Mouse (Mus musculus) stomach, embryonic 14.5 days (tissue): Measurements from ENCODE around the gene Bcan. TPM values are rescaled to one million over a fixed set of nuclear protein-coding genes. Genes with fewer than 3 reads are reported as not detected.

Source experiments
- ATAC-seq: fragments of 200-750 bp; cut with Nextera tagmentation; 2 replicates; pipeline ENCODE4 v1.8.0; 2017; ENCODE audit warnings: low read depth, moderate TSS enrichment; ENCODE audit not compliant: insufficient number of reproducible peaks, insufficient read depth, low FRiP score
- H3K27ac ChIP-seq: fragments of 300-500 bp; sonication (generic); 2 replicates; pipeline ENCODE4 v1.5.1; 2014; ENCODE audit warnings: mild to moderate bottlenecking, low read length, moderate library complexity, mixed read lengths
- H3K27me3 ChIP-seq: fragments of 300-500 bp; sonication (generic); 2 replicates; pipeline ENCODE4 v1.6.1; 2014; ENCODE audit warnings: low read length, control low read depth, mixed read lengths; ENCODE audit not compliant: control insufficient read depth, insufficient read depth
- H3K36me3 ChIP-seq: fragments of 300-500 bp; sonication (generic); 2 replicates; pipeline ENCODE4 v1.6.1; 2014; ENCODE audit warnings: mild to moderate bottlenecking, control low read depth, low read length, moderate library complexity, mixed read lengths; ENCODE audit not compliant: control insufficient read depth, insufficient read depth
- H3K4me1 ChIP-seq: fragments of 300-500 bp; sonication (generic); 2 replicates; pipeline ENCODE4 v1.6.1; 2014; ENCODE audit warnings: low read length, control low read depth, mixed read lengths; ENCODE audit not compliant: control insufficient read depth, insufficient read depth
- H3K4me2 ChIP-seq: fragments of 300-500 bp; sonication (generic); replicated peaks from 2 replicates; pipeline ENCODE4 v1.6.1; 2014; ENCODE audit warnings: low read depth, low read length, control low read depth
- H3K4me3 ChIP-seq: fragments of 300-500 bp; sonication (generic); 2 replicates; pipeline ENCODE4 v1.5.1; 2014; ENCODE audit warnings: low read depth, low read length, control low read depth
- H3K9ac ChIP-seq: fragments of 300-500 bp; sonication (generic); replicated peaks from 2 replicates; pipeline ENCODE4 v1.6.1; 2014; ENCODE audit warnings: low read depth, mild to moderate bottlenecking, control low read depth, low read length, moderate library complexity, mixed read lengths
- H3K9me3 ChIP-seq: fragments of 300-500 bp; sonication (generic); 2 replicates; pipeline ENCODE4 v1.6.1; 2016; ENCODE audit warnings: low read depth, low read length, control low read depth; ENCODE audit not compliant: control insufficient read depth
- WGBS: fragments of 180-500 bp; shearing (Covaris S2); extraction: QIAGEN DNeasy Blood & Tissue Kit; methylation state at CpG from one replicate; pipeline ENCODE4 v1.1.7; 2014; 5-methylcytosine and 5-hydroxymethylcytosine counted together
- polyA plus RNA-seq: library from polyadenylated mRNA; unstranded; fragments of >200 nt; fragmentation: Nextera tagmentation; extraction: Ambion mirVana; gene quantifications from 2 replicates; pipeline ENCODE4 v1.2.1, GENCODE M21; 2014

Gene Bcan
- polyA plus RNA-seq, 1 experiment from 2014 or later: 0.27 TPM

DNA sequence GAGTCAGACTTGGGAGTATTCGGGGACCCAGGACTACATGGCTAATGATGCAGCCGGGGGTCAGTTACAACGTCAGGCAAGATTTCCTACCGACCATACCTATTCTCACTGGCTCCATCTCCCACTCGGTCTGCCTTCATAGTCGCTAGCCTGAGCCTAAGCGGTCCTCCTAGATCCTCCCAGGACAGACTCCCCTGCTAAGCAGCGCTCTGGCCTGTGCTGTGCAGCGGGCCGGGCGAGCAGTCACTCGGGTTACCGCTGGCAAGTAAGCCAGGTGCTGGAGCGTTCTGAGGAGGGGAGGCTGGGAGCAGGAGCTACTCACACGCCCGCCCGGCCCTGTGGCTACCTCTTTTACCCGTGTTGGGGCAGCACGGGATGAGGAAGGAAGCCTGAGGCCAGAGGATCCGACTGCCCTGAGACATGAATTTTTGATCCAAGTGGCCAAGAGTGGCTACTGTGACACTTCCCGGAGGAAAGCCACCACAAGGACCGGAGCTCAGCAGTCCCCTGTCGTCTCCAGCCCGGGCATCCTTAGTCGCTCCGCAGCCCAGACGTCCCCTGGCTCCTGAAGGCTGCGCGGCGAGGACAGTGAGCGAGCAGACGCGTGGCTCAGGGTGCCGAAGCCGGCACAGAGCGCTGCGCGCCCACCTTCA, 661 bp downstream of the Bcan start:
- whole genome bisulfite sequencing: 2% methylated on average over 38 of the region's 38 CpGs
- no peaks in the 10 kb centered on the region for H3K4me1 ChIP-seq
- H3K4me3 ChIP-seq: peak overlapping the region; percentile 32
- H3K4me2 ChIP-seq: peak overlapping the region; percentile 59
- H3K9ac ChIP-seq: no peak overlapping the region
- ATAC-seq: no peak
- no peak overlapping the region for H3K27ac ChIP-seq
- no peaks in the 10 kb centered on the region for H3K36me3 ChIP-seq
- no peaks in the 10 kb centered on the region for H3K9me3 ChIP-seq
- H3K27me3 ChIP-seq: peaks cover 85% of the 10 kb centered on the region

DNA sequence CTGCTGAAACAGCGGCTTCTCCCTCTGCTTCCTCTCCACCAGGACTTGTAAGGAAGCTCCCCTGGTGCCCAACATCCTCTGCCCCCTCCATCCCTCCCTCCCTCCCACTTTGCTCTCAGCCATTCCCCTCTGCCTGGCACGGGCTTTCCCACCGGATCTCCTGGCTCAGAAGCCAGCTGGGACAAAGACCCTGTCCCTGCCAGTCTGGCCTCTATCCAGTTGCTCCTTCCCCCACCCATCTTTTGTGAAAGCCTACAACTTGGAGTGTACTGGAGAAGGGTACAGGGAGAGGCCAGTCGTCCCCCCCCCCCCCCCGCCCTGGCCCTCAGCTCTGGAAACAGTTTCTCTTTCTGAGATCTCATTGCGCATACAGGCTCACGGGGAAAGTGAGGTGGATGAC, 1.3 kb downstream of the Bcan start:
- no peak overlapping the region for H3K4me2 ChIP-seq
- 4% methylated on average over 7 of the region's 7 CpGs for WGBS
- no peak for ATAC-seq
- peaks cover 91% of the 10 kb centered on the region for H3K27me3 ChIP-seq
- no peak overlapping the region for H3K9ac ChIP-seq
- no peak overlapping the region for H3K4me3 ChIP-seq
- no peaks in the 10 kb centered on the region for H3K9me3 ChIP-seq
- H3K27ac ChIP-seq: no peak overlapping the region
- H3K36me3 ChIP-seq: no peaks in the 10 kb centered on the region
- no peaks in the 10 kb centered on the region for H3K4me1 ChIP-seq

DNA sequence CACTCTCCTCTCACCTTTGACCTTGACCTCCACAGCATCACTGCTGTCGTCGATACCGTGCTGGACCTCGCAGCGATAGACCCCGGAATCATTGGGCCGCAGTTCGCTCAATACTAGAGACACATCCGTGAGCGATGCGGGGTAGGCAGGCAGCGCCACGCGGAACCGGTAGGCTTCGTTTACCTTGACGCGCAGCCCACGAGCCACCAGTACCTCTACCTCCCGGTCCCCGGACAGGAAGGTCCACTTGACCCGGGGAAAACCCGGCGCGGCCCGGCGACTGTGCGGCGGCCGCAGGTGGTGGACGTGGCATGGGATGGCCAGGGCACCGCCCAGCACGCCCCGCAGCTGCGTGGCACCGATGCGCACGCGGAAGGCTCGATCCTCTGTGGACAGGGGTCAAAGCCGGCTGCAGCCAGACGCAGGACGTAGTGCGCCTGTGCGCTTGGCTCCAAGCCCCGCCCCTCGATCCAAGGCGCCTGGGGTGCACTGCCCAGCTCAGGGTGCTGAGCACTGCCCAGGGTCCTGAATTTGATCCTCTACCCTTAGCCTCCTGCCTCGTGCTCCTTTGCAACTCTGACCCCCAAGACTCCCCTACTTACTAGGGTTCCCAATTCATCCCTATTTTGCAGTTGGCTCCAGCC, 2.9 kb downstream of the Bcan start:
- 2% methylated on average over 43 of the region's 49 CpGs for WGBS
- peaks cover 86% of the 10 kb centered on the region for H3K27me3 ChIP-seq
- H3K4me1 ChIP-seq: no peaks in the 10 kb centered on the region
- H3K9ac ChIP-seq: no peak overlapping the region
- peak overlapping the region; percentile 22 for H3K4me3 ChIP-seq
- ATAC-seq: no peak
- no peak overlapping the region for H3K27ac ChIP-seq
- no peaks in the 10 kb centered on the region for H3K9me3 ChIP-seq
- peak overlapping the region; percentile 40 for H3K4me2 ChIP-seq
- no peaks in the 10 kb centered on the region for H3K36me3 ChIP-seq

DNA sequence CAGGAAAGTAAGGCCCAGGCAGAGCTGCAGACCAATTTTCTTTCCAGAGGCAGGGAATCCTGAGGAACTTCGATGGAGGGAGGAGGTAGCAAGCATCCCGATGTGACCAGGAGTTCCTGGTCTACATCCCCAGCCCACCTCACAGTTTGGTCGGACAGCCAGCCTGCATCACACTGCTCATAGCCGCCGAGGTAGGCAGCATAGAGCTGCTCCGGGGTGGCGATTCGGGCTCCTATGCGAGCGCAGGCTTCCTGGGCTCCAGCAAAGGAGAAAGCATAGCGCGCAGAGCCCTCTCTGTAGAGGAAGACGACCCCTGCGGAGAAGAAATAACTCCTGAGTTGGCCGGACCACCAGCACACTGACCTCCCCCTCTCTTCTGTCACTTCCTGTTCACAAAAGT, 3.6 kb downstream of the Bcan start:
- Histone ChIP-seq H3K27ac (no peak overlapping the region), H3K9me3 (no peaks in the 10 kb centered on the region), H3K4me2 (no peak overlapping the region), H3K36me3 (no peaks in the 10 kb centered on the region), H3K4me3 (0 out of 2 replicates have a peak overlapping the region, but pooled peaks have one; percentile 22), H3K27me3 (peaks cover 80% of the 10 kb centered on the region), H3K4me1 (no peaks in the 10 kb centered on the region), H3K9ac (no peak overlapping the region)
- no peak for ATAC-seq
- WGBS: 1% methylated on average over 15 of the region's 15 CpGs

DNA sequence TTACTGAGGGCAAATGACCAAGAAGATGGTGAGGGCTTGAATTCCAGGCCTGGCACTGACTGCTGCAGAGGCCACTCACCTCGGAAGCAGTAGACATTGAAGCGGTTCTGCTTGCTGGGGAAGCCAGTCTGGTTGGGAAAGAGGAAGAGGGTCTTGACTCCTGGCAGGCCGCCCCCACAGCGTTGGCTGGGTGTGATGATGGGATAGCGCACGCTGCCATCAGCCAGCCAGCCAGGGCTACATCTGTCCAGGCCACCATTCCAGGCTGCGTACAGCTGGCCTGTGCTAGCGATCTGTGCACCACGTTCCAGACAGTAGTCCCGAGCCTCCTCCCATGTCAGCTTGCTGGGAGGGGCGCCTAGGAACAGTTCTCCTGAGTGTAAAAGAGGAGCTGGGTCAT, 4.7 kb downstream of the Bcan start:
- Histone ChIP-seq H3K9ac (no peak overlapping the region), H3K9me3 (no peaks in the 10 kb centered on the region), H3K4me1 (no peaks in the 10 kb centered on the region), H3K4me2 (no peak overlapping the region), H3K4me3 (no peak overlapping the region), H3K27ac (no peak overlapping the region), H3K36me3 (no peaks in the 10 kb centered on the region), H3K27me3 (peaks cover 72% of the 10 kb centered on the region)
- WGBS: 34% methylated on average over 11 of the region's 11 CpGs
- ATAC-seq: no peak

DNA sequence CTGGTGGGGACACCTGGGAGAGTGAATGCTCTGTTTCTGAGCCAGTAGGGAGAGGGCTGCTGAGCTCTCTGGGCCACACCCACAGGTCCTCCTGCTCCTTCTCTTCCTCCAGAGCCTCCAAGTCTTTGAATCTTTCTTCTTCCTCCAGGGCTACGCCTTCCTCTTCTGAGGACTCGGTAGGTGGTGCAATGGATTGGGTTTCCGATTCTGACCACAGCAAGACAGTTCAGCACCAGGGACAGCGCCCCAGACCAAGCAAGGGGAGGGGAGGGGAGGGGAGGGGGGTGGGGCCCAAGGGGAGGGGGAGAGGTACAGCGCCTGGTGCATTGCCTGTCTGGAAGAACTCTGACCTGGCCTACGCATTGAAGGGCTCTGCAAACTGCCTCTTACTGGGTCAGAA, 6.6 kb downstream of the Bcan start:
- ATAC-seq: no peak
- 1% methylated on average over 6 of the region's 6 CpGs for whole genome bisulfite sequencing
- Histone ChIP-seq H3K4me1 (peaks cover under 1% of the 10 kb centered on the region; the same call in 1 of the 2 replicates), H3K36me3 (no peaks in the 10 kb centered on the region), H3K9ac (no peak overlapping the region), H3K27me3 (peaks cover 63% of the 10 kb centered on the region), H3K27ac (no peak overlapping the region), H3K4me2 (no peak overlapping the region), H3K9me3 (no peaks in the 10 kb centered on the region), H3K4me3 (no peak overlapping the region)

DNA sequence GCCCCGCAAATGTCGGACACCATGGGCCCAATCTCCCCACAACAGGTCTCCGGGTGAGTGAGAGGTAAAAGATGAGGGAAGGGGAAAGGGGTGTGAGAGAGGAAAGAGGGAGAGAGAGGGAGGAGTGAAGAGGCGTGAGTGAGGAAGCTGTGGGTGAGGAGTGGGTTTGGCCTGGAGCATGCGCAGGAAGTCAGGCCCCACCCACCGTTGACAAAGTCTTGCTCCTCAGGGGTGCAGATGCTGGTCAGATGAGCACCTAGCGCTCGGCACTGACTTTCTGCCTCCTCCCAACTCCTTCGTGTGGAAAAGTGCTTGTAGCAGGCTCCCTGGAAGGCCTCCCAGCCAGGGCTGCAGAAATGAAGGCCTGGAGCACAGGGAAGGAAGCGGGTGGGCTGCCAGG, 10.1 kb downstream of the Bcan start:
- no peak for ATAC-seq
- H3K36me3 ChIP-seq: no peaks in the 10 kb centered on the region
- 29% methylated on average over 10 of the region's 10 CpGs for WGBS
- no peak overlapping the region for H3K9ac ChIP-seq
- peaks cover 25% of the 10 kb centered on the region for H3K4me1 ChIP-seq
- no peak overlapping the region for H3K27ac ChIP-seq
- peaks cover 28% of the 10 kb centered on the region for H3K27me3 ChIP-seq
- no peak overlapping the region for H3K4me3 ChIP-seq
- H3K9me3 ChIP-seq: no peaks in the 10 kb centered on the region
- no peak overlapping the region for H3K4me2 ChIP-seq

DNA sequence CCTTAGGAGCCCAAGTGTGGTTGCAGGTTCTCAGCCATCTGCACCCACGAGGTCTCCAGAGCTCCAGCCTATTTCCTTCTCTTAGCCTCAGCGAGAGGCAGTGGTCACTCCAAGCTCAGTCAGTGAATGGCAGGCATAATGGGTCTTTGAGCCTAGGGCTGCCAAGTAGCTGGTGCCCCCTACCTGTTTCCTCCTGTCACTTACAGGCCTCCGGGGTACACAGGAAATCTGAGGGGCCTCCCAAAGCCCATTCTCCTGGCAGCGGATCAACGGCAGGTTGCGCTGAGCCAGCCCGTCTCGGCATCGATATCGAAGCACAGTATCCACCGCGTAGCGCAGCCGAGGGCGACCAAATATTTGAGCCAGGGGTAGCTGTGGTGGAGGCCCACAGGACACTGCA, 12.0 kb downstream of the Bcan start:
- H3K27me3 ChIP-seq: peaks cover 11% of the 10 kb centered on the region
- H3K4me1 ChIP-seq: peaks cover 39% of the 10 kb centered on the region
- H3K36me3 ChIP-seq: no peaks in the 10 kb centered on the region
- H3K4me2 ChIP-seq: peak overlapping the region; percentile 69
- no peak for ATAC-seq
- WGBS: 10% methylated on average over 15 of the region's 15 CpGs
- H3K9ac ChIP-seq: no peak overlapping the region
- no peak overlapping the region for H3K27ac ChIP-seq
- H3K4me3 ChIP-seq: peak overlapping the region; percentile 27
- no peaks in the 10 kb centered on the region for H3K9me3 ChIP-seq
